Mouse (Mus musculus) hindbrain, postnatal 0 days (tissue): ENCODE results near the gene Clasrp. TPM values are rescaled to one million over a fixed set of nuclear protein-coding genes. Genes with fewer than 3 reads are reported as not detected.

ENCODE experiments used
- ATAC-seq: fragments of 200-750 bp; cut with Nextera tagmentation; 2 replicates; pipeline ENCODE4 v1.8.0; 2017; ENCODE audit warnings: mild to moderate bottlenecking, moderate TSS enrichment, moderate library complexity
- DNase-seq: peaks from one replicate; pipeline ENCODE4 v3.0.0-alpha.2; 2015; ENCODE audit warnings: low spot score
- H3K27ac ChIP-seq: fragments of 300-500 bp; sonication (generic); 2 replicates; pipeline ENCODE4 v1.5.1; 2014; ENCODE audit warnings: mild to moderate bottlenecking
- H3K27me3 ChIP-seq: fragments of 300-500 bp; sonication (generic); 2 replicates; pipeline ENCODE4 v1.6.1; 2014; ENCODE audit warnings: low read length, mixed read lengths; ENCODE audit not compliant: insufficient read depth
- H3K36me3 ChIP-seq: fragments of 300-500 bp; sonication (generic); 2 replicates; pipeline ENCODE4 v1.6.1; 2014; ENCODE audit warnings: low read length, mixed read lengths; ENCODE audit not compliant: insufficient read depth
- H3K4me1 ChIP-seq: fragments of 300-500 bp; sonication (generic); 2 replicates; pipeline ENCODE4 v1.6.1; 2014; ENCODE audit warnings: antibody characterized with exemption, low read length, mixed read lengths; ENCODE audit not compliant: insufficient read depth
- H3K4me2 ChIP-seq: fragments of 300-500 bp; sonication (generic); 2 replicates; pipeline ENCODE4 v1.6.1; 2014; ENCODE audit warnings: low read depth, mild to moderate bottlenecking, low read length, moderate library complexity, mixed read lengths
- H3K4me3 ChIP-seq: fragments of 300-500 bp; sonication (generic); 2 replicates; pipeline ENCODE4 v1.5.1; 2014; ENCODE audit warnings: low read length
- H3K9ac ChIP-seq: fragments of 300-500 bp; sonication (generic); replicated peaks from 2 replicates; pipeline ENCODE4 v1.6.1; 2014; ENCODE audit warnings: mild to moderate bottlenecking, low read length, moderate library complexity, mixed read lengths
- H3K9me3 ChIP-seq: fragments of 300-500 bp; sonication (generic); 2 replicates; pipeline ENCODE4 v1.6.1; 2016; ENCODE audit warnings: low read length, mixed read lengths
- CTCF ChIP-seq: IDR thresholded peaks from 2 replicates; pipeline ENCODE4 v1.5.1; 2016; ENCODE audit warnings: antibody characterized with exemption, control low read depth, low read depth
- WGBS: fragments of 180-500 bp; shearing (Covaris S2); extraction: QIAGEN DNeasy Blood & Tissue Kit; methylation state at CpG from one replicate; pipeline ENCODE4 v1.1.7; 2014; 5-methylcytosine and 5-hydroxymethylcytosine counted together
- polyA plus RNA-seq: library from polyadenylated mRNA; unstranded; fragments of >200 nt; fragmentation: Nextera tagmentation; extraction: Ambion mirVana; gene quantifications from 2 replicates; pipeline ENCODE4 v1.2.1, GENCODE M21; 2015
- total RNA-seq: library from RNA; depleted of rRNA; stranded (reverse); fragments of >200 nt; gene quantifications from 2 replicates; pipeline ENCODE4 v1.2.3, GENCODE M21; 2014

Clasrp gene
- total and polyA plus RNA-seq, 2 experiments from 2014 or later = 70.3 to 90.9 TPM

GRCm38 (mm10) chr7:19589917-19590316 lies 14.4 kb downstream of the Clasrp start:
- peak; percentile 91 for DNase-seq
- peak; percentile 80 for ATAC-seq
- no peak overlapping the region for H3K4me3 ChIP-seq
- no peak overlapping the region for H3K4me2 ChIP-seq
- H3K9me3 ChIP-seq = no peaks in the 10 kb centered on the region
- H3K9ac ChIP-seq = no peak overlapping the region
- H3K27me3 ChIP-seq = no peaks in the 10 kb centered on the region
- WGBS = 54% methylated on average over 3 of the region's 3 CpGs
- peaks cover 81% of the 10 kb centered on the region for H3K36me3 ChIP-seq
- H3K4me1 ChIP-seq = no peaks in the 10 kb centered on the region
- peak; percentile 97 for TF ChIP-seq CTCF
- 0 out of 2 replicates have a peak overlapping the region, but pooled peaks have one; percentile 26 for H3K27ac ChIP-seq

DNA sequence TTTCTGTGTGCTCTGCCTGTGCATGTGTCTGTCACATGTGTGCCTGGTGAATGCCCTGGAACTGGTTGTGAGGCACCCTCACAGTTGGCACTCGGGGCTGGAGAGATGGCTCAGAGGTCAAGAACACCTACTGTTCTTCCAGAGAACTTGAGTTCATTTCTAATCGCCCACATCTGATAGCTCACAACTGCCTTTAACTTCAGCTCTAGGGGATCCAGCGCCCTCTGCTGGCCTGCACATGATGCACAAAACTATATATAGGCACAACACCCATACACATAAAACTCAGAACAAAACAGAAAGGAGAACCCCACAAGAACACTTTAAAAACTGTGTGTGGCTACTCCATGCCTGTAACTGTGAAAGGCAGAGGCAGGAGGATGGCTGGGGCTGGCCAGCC lies 15.1 kb downstream of the Clasrp start:
- no peaks in the 10 kb centered on the region for H3K27me3 ChIP-seq
- no peak overlapping the region for H3K4me2 ChIP-seq
- ATAC-seq (no peak), DNase-seq (peak; percentile 68)
- 46% methylated on average over 3 of the region's 3 CpGs for WGBS
- H3K27ac ChIP-seq = 0 out of 2 replicates have a peak overlapping the region, but pooled peaks have one; percentile 26
- no peaks in the 10 kb centered on the region for H3K9me3 ChIP-seq
- H3K4me3 ChIP-seq = no peak overlapping the region
- peaks cover 87% of the 10 kb centered on the region for H3K36me3 ChIP-seq
- peak; percentile 77 for TF ChIP-seq CTCF
- no peaks in the 10 kb centered on the region for H3K4me1 ChIP-seq
- no peak overlapping the region for H3K9ac ChIP-seq

GRCm38 (mm10) chr7:19586269-19586668 lies 18.0 kb downstream of the Clasrp start:
- no peak for TF ChIP-seq CTCF
- no peak for ATAC-seq

GRCm38 (mm10) chr7:19580634-19581033 lies 23.7 kb downstream of the Clasrp start:
- no peak overlapping the region for H3K9ac ChIP-seq
- no peak overlapping the region for H3K4me3 ChIP-seq
- no peak for DNase-seq
- no peak for ATAC-seq
- H3K27me3 ChIP-seq = peaks cover 18% of the 10 kb centered on the region
- H3K4me1 ChIP-seq = peaks cover 10% of the 10 kb centered on the region; the same call in 1 of the 2 replicates
- peaks cover 42% of the 10 kb centered on the region for H3K36me3 ChIP-seq
- no peak overlapping the region for H3K27ac ChIP-seq
- TF ChIP-seq CTCF = no peak
- 91% methylated on average over 8 of the region's 8 CpGs for WGBS
- no peak overlapping the region for H3K4me2 ChIP-seq
- H3K9me3 ChIP-seq = no peaks in the 10 kb centered on the region

More at GRCm38 (mm10) chr7:19586269-19586668, 18.0 kb downstream of the Clasrp start:
- no peak for DNase-seq
- no peaks in the 10 kb centered on the region for H3K4me1 ChIP-seq
- no peak overlapping the region for H3K9ac ChIP-seq
- H3K27me3 ChIP-seq = no peaks in the 10 kb centered on the region
- H3K36me3 ChIP-seq = peaks cover 84% of the 10 kb centered on the region
- H3K4me2 ChIP-seq = no peak overlapping the region
- no peak overlapping the region for H3K4me3 ChIP-seq
- 83% methylated on average over 46 of the region's 46 CpGs for WGBS
- H3K9me3 ChIP-seq = no peaks in the 10 kb centered on the region
- H3K27ac ChIP-seq = no peak overlapping the region

GRCm38 (mm10) chr7:19579751-19580150 lies 24.5 kb downstream of the Clasrp start:
- Histone ChIP-seq H3K36me3 (peaks cover 35% of the 10 kb centered on the region), H3K4me3 (no peak overlapping the region), H3K4me2 (no peak overlapping the region), H3K9me3 (no peaks in the 10 kb centered on the region), H3K4me1 (peaks cover 10% of the 10 kb centered on the region; the same call in 1 of the 2 replicates), H3K27ac (no peak overlapping the region), H3K27me3 (peaks cover 18% of the 10 kb centered on the region), H3K9ac (no peak overlapping the region)
- no peak for TF ChIP-seq CTCF
- ATAC-seq (no peak), DNase-seq (no peak)
- 81% methylated on average over 10 of the region's 10 CpGs for WGBS

DNA sequence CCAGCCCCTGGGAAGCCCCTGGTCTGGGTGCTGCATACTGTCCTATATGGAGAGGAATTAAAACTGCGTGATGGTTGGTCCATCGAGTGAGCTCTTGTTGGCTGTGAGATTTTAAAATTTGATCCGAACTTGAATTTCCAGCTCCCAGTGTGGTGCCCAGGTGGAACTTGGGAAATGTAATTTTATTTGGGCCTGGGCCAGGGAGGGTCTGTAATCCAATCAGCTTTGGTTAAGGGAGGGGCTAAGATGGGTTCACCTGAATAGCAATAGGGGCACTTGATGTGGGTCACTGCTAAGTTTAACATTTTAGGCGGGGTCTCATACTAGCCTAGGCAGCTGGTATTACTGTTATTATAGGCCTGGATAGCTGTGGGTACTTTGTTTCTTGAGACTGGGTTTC lies 25.9 kb downstream of the Clasrp start:
- Histone ChIP-seq H3K4me3 (no peak overlapping the region), H3K27ac (no peak overlapping the region), H3K36me3 (peaks cover 22% of the 10 kb centered on the region), H3K27me3 (peaks cover 18% of the 10 kb centered on the region), H3K4me1 (peaks cover 10% of the 10 kb centered on the region; the same call in 1 of the 2 replicates), H3K9ac (no peak overlapping the region), H3K9me3 (no peaks in the 10 kb centered on the region), H3K4me2 (no peak overlapping the region)
- TF ChIP-seq CTCF = no peak
- ATAC-seq (no peak), DNase-seq (no peak)
- WGBS = 62% methylated on average over 4 of the region's 4 CpGs

GRCm38 (mm10) chr7:19577877-19578414 lies 26.3 kb downstream of the Clasrp start:
- no peak overlapping the region for H3K27ac ChIP-seq
- peaks cover 18% of the 10 kb centered on the region for H3K27me3 ChIP-seq
- 20% methylated on average over 10 of the region's 10 CpGs for WGBS
- no peaks in the 10 kb centered on the region for H3K9me3 ChIP-seq
- H3K36me3 ChIP-seq = peaks cover 20% of the 10 kb centered on the region; the same call in 1 of the 2 replicates
- no peak for TF ChIP-seq CTCF
- no peak overlapping the region for H3K9ac ChIP-seq
- no peak for DNase-seq
- no peak for ATAC-seq
- peak overlapping the region; percentile 67 for H3K4me2 ChIP-seq
- peak overlapping the region; percentile 35 for H3K4me3 ChIP-seq
- H3K4me1 ChIP-seq = peaks cover 10% of the 10 kb centered on the region; the same call in 1 of the 2 replicates
